Mouse (Mus musculus) kidney, adult 2 months (tissue): ENCODE measurements around the gene Cercam.

Experiments
- CTCF ChIP-seq: fragments of 200-500 bp; conservative IDR thresholded peaks from 2 replicates; pipeline ENCODE4 v1.5.1; 2011; ENCODE audit warnings: low read depth, mild to moderate bottlenecking, control low read depth, low read length, moderate library complexity, mixed read lengths; ENCODE audit not compliant: insufficient read depth, insufficient read length
- POLR2A ChIP-seq: fragments of 200-500 bp; IDR thresholded peaks from one replicate; pipeline ENCODE4 v1.6.1; 2011; ENCODE audit warnings: low read depth, low read length, control low read depth

- no peak for TF ChIP-seq CTCF
- no peak for TF ChIP-seq POLR2A
These were observed 12.3 kb upstream of the Cercam start for GRCm38 (mm10) chr2:29856451-29857260.
